Mouse (Mus musculus) heart, postnatal 36 days (tissue): ENCODE results near the gene Olfr492. TPM values are rescaled to one million over a fixed set of nuclear protein-coding genes. Genes with fewer than 3 reads are reported as not detected.

Source experiments
- DNase-seq, 2 experiments: peaks; one replicate each; pipeline ENCODE4 v3.0.0; 2021 to 2022
- intact Hi-C: fragments of 180-260 bp; cut with DNase I; formaldehyde crosslinking; loops from one replicate; pipeline ENCODE4 v1.15.1; 2025
- total RNA-seq, 2 experiments: library from RNA; stranded (reverse); gene quantifications; 2 replicates each; pipeline ENCODE4 v1.2.3; 2021

The Olfr492 gene
- total RNA-seq, result not detected

DNA sequence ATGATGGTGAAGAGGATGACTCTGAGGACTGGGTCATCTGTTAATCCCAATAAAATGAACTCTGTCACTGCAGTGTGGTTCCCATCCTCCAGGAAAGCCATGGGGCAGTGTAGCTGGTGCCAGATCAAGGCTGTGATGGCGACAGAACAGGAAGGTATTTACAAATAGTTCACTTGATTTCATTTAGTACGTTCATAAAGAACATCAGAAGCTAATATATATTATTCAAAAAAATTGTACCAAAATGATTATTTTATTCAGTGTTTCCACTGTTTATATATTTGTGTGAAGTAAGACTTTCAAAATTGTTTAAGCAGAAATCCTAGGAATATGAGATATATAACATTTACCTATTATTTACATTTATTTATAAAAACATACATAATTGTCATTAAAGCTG lies at the start of gene Olfr492:
Gene Olfr492, minus strand, starts transcription at position 101 of the 400 bp plus-strand sequence.
- DNase-seq, result no peak
- intact Hi-C loops, result no loop called here

DNA sequence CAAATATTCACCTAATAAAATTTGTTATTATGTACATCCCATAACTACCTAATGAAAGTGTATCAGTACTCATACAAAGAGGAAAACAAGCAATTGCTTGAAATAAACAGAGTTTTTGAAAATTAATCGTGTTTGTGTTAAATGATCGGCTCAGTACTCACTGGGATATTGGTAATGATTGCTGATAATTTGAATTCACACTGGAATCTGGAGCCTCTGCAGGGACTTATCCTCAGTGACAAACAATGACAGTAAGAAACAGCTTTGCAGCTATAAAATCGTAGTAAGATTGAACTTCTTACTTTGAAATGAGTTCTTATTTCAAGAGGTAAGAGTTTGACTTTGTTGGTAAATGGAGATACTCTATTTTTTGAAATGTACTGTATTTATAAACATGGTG lies 41.6 kb upstream of the Olfr492 start, which contains the start of gene Olfr494:
Gene Olfr494, plus strand, starts transcription at position 301 of the 400 bp plus-strand sequence.
- DNase-seq, result no peak
- intact Hi-C loops, result no loop called here

DNA sequence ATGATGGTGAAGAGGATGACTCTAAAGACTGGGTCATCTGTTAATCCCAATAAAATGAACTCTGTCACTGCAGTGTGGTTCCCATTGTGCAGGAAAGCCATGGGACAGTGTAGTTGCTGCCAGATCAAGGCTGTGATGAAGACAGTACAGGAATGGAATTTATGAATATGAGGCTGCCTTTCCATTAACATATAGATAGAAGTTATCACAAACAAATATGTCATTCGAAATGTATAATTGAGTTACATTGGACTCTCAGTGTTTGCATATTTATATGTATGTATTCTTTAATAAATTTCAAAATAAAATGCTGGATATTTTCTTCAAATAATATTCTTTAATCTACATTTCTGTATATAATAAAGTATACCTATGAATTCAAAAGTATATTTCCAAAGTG lies 23.4 kb upstream of the Olfr492 start, which contains the start of gene Olfr493:
Gene Olfr493, minus strand, starts transcription at position 101 of the 400 bp plus-strand sequence.
- DNase-seq, result no peak
- intact Hi-C loops, result no loop called here

DNA sequence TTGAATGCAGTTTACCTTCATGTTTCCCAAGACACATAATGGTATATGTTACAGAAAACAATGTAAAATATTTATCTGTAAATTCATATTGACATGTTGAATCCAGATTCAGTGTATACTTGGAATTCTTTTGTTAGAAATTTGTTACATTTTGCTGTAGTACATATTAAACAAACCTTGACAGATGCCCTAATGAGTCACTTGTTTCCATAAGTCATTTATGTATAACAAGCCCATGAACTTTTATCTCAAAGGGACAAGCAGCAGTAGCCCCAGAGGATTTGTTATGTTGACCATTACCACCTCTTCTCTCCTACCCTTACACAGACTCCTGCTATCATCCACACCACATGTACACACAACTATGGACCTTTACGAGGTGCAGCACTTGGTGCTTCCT lies 10.3 kb downstream of the Olfr492 start, which contains the start of gene Olfr491:
Gene Olfr491, plus strand, starts transcription at position 301 of the 400 bp plus-strand sequence.
- DNase-seq, result no peak
- intact Hi-C loops, result no loop called here

DNA sequence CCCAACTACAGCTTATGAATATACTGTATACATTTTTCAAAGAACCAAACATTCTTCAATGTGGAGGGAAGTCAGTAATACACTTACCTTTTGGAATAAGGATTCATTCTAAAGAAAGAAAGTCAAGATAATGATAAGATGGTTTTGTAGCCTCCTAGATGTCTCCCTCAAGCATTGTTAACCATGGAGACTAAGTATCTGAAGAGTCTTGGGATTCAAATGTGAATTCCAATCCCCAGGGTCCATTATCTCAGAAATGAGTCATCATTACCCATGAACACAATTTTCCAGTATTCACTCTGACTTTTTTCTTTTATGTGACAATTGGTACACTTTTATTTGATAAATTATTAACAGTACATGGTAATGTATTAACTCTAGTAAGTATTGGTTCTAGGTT lies 34.6 kb downstream of the Olfr492 start, which contains the start of gene Olfr490:
Gene Olfr490, minus strand, starts transcription at position 101 of the 400 bp plus-strand sequence.
- intact Hi-C loops, result no loop called here
- DNase-seq, result no peak

Other genes with a start within 250 kb of the Olfr492 start
- gene Olfr481, start 243.8 kb downstream of the Olfr492 start, total RNA-seq, result not detected
- 1 to 10 TPM in 1 of 2 experiments, under 1 TPM in 1; 0.62 to 1.0 TPM for gene Olfr482, start 226.1 kb downstream of the Olfr492 start, total RNA-seq
- gene Olfr483, start 222.8 kb downstream of the Olfr492 start, total RNA-seq, result not detected
- gene Olfr484, start 196.2 kb downstream of the Olfr492 start, total RNA-seq, result not detected
- not detected for gene Olfr485, start 163.8 kb downstream of the Olfr492 start, total RNA-seq
- not detected for gene Olfr486, start 150.9 kb downstream of the Olfr492 start, total RNA-seq
- gene Olfr487, start 109.0 kb downstream of the Olfr492 start, total RNA-seq, result not detected
- not detected for gene Olfr488, start 65.3 kb downstream of the Olfr492 start, total RNA-seq
- gene Olfr490, start 34.7 kb downstream of the Olfr492 start, total RNA-seq, result not detected
- not detected for gene Olfr491, start 10.2 kb downstream of the Olfr492 start, total RNA-seq
- not detected for gene Olfr493, start 23.3 kb upstream of the Olfr492 start, total RNA-seq
- gene Olfr494, start 41.7 kb upstream of the Olfr492 start, total RNA-seq, result not detected
- not detected for gene Olfr495, start 69.5 kb upstream of the Olfr492 start, total RNA-seq
- not detected for gene Olfr497, start 96.7 kb upstream of the Olfr492 start, total RNA-seq
- gene Olfr498, start 141.7 kb upstream of the Olfr492 start, total RNA-seq, result not detected
- not detected for gene Olfr502, start 201.4 kb upstream of the Olfr492 start, total RNA-seq
- gene Olfr503, start 220.9 kb upstream of the Olfr492 start, total RNA-seq, result not detected
- gene Olfr504, start 242.1 kb upstream of the Olfr492 start, total RNA-seq, result not detected